Mouse (Mus musculus) lung, embryonic 14.5 days (tissue): ENCODE measurements around the gene Pex11g. TPM values are rescaled to one million over a fixed set of nuclear protein-coding genes. Genes with fewer than 3 reads are reported as not detected.

Source experiments
- ATAC-seq: fragments of 200-750 bp; cut with Nextera tagmentation; 2 replicates; pipeline ENCODE4 v1.8.0; 2017; ENCODE audit warnings: mild to moderate bottlenecking, moderate TSS enrichment, moderate library complexity; ENCODE audit not compliant: insufficient read depth
- DNase-seq: peaks from one replicate; pipeline ENCODE4 v3.0.0-alpha.2; 2015
- H3K27ac ChIP-seq: fragments of 300-500 bp; sonication (generic); 2 replicates; pipeline ENCODE4 v1.5.1; 2014; ENCODE audit warnings: low read depth, mild to moderate bottlenecking, moderate library complexity
- H3K27me3 ChIP-seq: fragments of 300-500 bp; sonication (generic); 2 replicates; pipeline ENCODE4 v1.6.1; 2014; ENCODE audit warnings: low read length, control low read depth; ENCODE audit not compliant: insufficient read depth
- H3K36me3 ChIP-seq: fragments of 300-500 bp; sonication (generic); 2 replicates; pipeline ENCODE4 v1.6.1; 2014; ENCODE audit warnings: control low read depth; ENCODE audit not compliant: insufficient read depth
- H3K4me1 ChIP-seq: fragments of 300-500 bp; sonication (generic); 2 replicates; pipeline ENCODE4 v1.6.1; 2014; ENCODE audit warnings: antibody characterized with exemption, control low read depth; ENCODE audit not compliant: insufficient read depth
- H3K4me2 ChIP-seq: fragments of 300-500 bp; sonication (generic); 2 replicates; pipeline ENCODE4 v1.6.1; 2014; ENCODE audit warnings: mild to moderate bottlenecking
- H3K4me3 ChIP-seq: fragments of 300-500 bp; sonication (generic); 2 replicates; pipeline ENCODE4 v1.5.1; 2014; ENCODE audit warnings: low read depth, low read length
- H3K9ac ChIP-seq: fragments of 300-500 bp; sonication (generic); 2 replicates; pipeline ENCODE4 v1.6.1; 2014
- H3K9me3 ChIP-seq: fragments of 300-500 bp; sonication (generic); 2 replicates; pipeline ENCODE4 v1.6.1; 2016; ENCODE audit warnings: low read depth, low read length, control low read depth
- CTCF ChIP-seq: IDR thresholded peaks from 2 replicates; pipeline ENCODE4 v1.5.1; 2016; ENCODE audit warnings: antibody characterized with exemption, low read depth
- WGBS: fragments of 180-500 bp; shearing (Covaris S2); extraction: QIAGEN DNeasy Blood & Tissue Kit; methylation state at CpG from one replicate; pipeline ENCODE4 v1.1.7; 2014; 5-methylcytosine and 5-hydroxymethylcytosine counted together
- polyA plus RNA-seq: library from polyadenylated mRNA; unstranded; fragments of >200 nt; fragmentation: Nextera tagmentation; extraction: Ambion mirVana; gene quantifications from 2 replicates; pipeline ENCODE4 v1.2.1, GENCODE M21; 2014

Gene Pex11g
- polyA plus RNA-seq, 1 experiment from 2014 or later: 3.9 TPM

GRCm38 (mm10) chr8:3495578-3496427 is 28.3 kb upstream of the Pex11g start:
- no peak overlapping the region for H3K9ac ChIP-seq
- DNase-seq (no peak), ATAC-seq (no peak)
- no peak overlapping the region for H3K4me2 ChIP-seq
- H3K36me3 ChIP-seq: peaks cover 33% of the 10 kb centered on the region
- peaks cover 3% of the 10 kb centered on the region; the same call in 1 of the 2 replicates for H3K4me1 ChIP-seq
- H3K9me3 ChIP-seq: no peaks in the 10 kb centered on the region; the same call in 1 of the 2 replicates
- TF ChIP-seq CTCF: no peak
- 93% methylated on average over 44 of the region's 44 CpGs for WGBS
- H3K27me3 ChIP-seq: no peaks in the 10 kb centered on the region
- H3K4me3 ChIP-seq: no peak overlapping the region
- H3K27ac ChIP-seq: no peak overlapping the region

GRCm38 (mm10) chr8:3493845-3494208 is 26.3 kb upstream of the Pex11g start:
- TF ChIP-seq CTCF: no peak
- Histone ChIP-seq H3K36me3 (peaks cover 33% of the 10 kb centered on the region), H3K9ac (peak overlapping the region; percentile 97), H3K9me3 (no peaks in the 10 kb centered on the region; the same call in 1 of the 2 replicates), H3K4me1 (peaks cover 2% of the 10 kb centered on the region; the same call in 1 of the 2 replicates), H3K4me3 (peak overlapping the region; percentile 91), H3K27me3 (no peaks in the 10 kb centered on the region), H3K4me2 (peak overlapping the region; percentile 85), H3K27ac (peak overlapping the region; percentile 87; the same call in 1 of the 2 replicates)
- peak; percentile 4; the same call in 1 of the 2 replicates for ATAC-seq
- WGBS: 33% methylated on average over 6 of the region's 6 CpGs
- peak; percentile 17 for DNase-seq

GRCm38 (mm10) chr8:3492901-3493844 is 25.7 kb upstream of the Pex11g start, which contains the start of gene Zfp358:
Gene Zfp358, plus strand, starts transcription at chr8:3493138.
- under 1% methylated on average over 55 of the region's 64 CpGs for WGBS
- peak within 1 kb of the TSS; percentile 91 for H3K4me3 ChIP-seq

GRCm38 (mm10) chr8:3485192-3485591 is 17.7 kb upstream of the Pex11g start:
- no peak overlapping the region for H3K4me3 ChIP-seq
- no peak for TF ChIP-seq CTCF
- H3K9ac ChIP-seq: no peak overlapping the region
- no peaks in the 10 kb centered on the region for H3K9me3 ChIP-seq
- no peak overlapping the region for H3K4me2 ChIP-seq
- 29% methylated on average over 5 of the region's 5 CpGs for WGBS
- H3K27ac ChIP-seq: no peak overlapping the region
- no peaks in the 10 kb centered on the region for H3K4me1 ChIP-seq
- H3K36me3 ChIP-seq: no peaks in the 10 kb centered on the region
- DNase-seq (no peak), ATAC-seq (no peak)
- no peaks in the 10 kb centered on the region for H3K27me3 ChIP-seq

More at GRCm38 (mm10) chr8:3492901-3493844, 25.7 kb upstream of the Pex11g start, which contains the start of gene Zfp358:
- Histone ChIP-seq H3K4me1 (peaks cover 2% of the 10 kb centered on the region; the same call in 1 of the 2 replicates), H3K9ac (peak within 1 kb of the TSS; percentile 97), H3K27ac (peak within 1 kb of the TSS; percentile 87), H3K4me2 (peak within 1 kb of the TSS; percentile 85), H3K27me3 (no peaks in the 10 kb centered on the region), H3K9me3 (no peaks in the 10 kb centered on the region; the same call in 1 of the 2 replicates), H3K36me3 (peaks cover 33% of the 10 kb centered on the region)
- ATAC-seq: peak; percentile 95
- TF ChIP-seq CTCF: no peak
- DNase-seq: peak; percentile 89

GRCm38 (mm10) chr8:3483546-3483945 is 16.1 kb upstream of the Pex11g start:
- Histone ChIP-seq H3K27me3 (no peaks in the 10 kb centered on the region), H3K4me3 (no peak overlapping the region), H3K9ac (no peak overlapping the region), H3K9me3 (no peaks in the 10 kb centered on the region), H3K27ac (no peak overlapping the region), H3K4me1 (no peaks in the 10 kb centered on the region), H3K36me3 (no peaks in the 10 kb centered on the region), H3K4me2 (no peak overlapping the region)
- ATAC-seq (no peak), DNase-seq (peak; percentile 12)
- no peak for TF ChIP-seq CTCF
- WGBS: 75% methylated on average over 7 of the region's 7 CpGs

- DNase-seq: no peak
- H3K9me3 ChIP-seq: no peaks in the 10 kb centered on the region
- no peaks in the 10 kb centered on the region for H3K27me3 ChIP-seq
- no peaks in the 10 kb centered on the region for H3K36me3 ChIP-seq
- no peak for ATAC-seq
- H3K4me3 ChIP-seq: no peak overlapping the region
- H3K27ac ChIP-seq: no peak overlapping the region
- H3K4me2 ChIP-seq: no peak overlapping the region
- H3K9ac ChIP-seq: no peak overlapping the region
- 81% methylated on average over 22 of the region's 22 CpGs for WGBS
- no peaks in the 10 kb centered on the region for H3K4me1 ChIP-seq
- no peak for TF ChIP-seq CTCF
These were observed 14.8 kb upstream of the Pex11g start for GRCm38 (mm10) chr8:3482240-3482740.
